In genomic region chr5:134740501-134741341, GRCm38 (mm10) we compare ENCODE assay signal across 8 mouse cellular contexts. TPM values are rescaled to one million over a fixed set of nuclear protein-coding genes. Genes with fewer than 3 reads are reported as not detected.
DNase-seq lines count a peak whose midpoint lies in the region; ATAC-seq and TF ChIP-seq lines count a peak whose summit lies in the region.

No protein-coding gene starts in this region.

- peak overlapping the region; percentile 17; the same call in 1 of the 2 replicates for H3K27ac ChIP-seq in forebrain, embryonic 10.5 days
- no peak overlapping the region for H3K27ac ChIP-seq in forebrain, embryonic 12.5 days
- H3K27ac ChIP-seq in heart, embryonic 15.5 days = peak overlapping the region; percentile 43
- H3K27ac ChIP-seq in limb, embryonic 10.5 days = 0 out of 2 replicates have a peak overlapping the region, but pooled peaks have one; percentile 32
- H3K27ac ChIP-seq in neural tube, embryonic 15.5 days (replicated peaks) = no peak overlapping the region
- H3K27ac ChIP-seq in cerebellum, adult 2 months (ENCODE audit: insufficient read depth, low read length) = no peak overlapping the region

- WGBS in forebrain, embryonic 10.5 days = 67% methylated on average over 11 of the region's 11 CpGs
- WGBS in forebrain, embryonic 12.5 days = 70% methylated on average over 11 of the region's 11 CpGs
- 56% methylated on average over 11 of the region's 11 CpGs for WGBS in heart, embryonic 15.5 days
- WGBS in limb, embryonic 10.5 days = 64% methylated on average over 11 of the region's 11 CpGs
- WGBS in neural tube, embryonic 15.5 days = 45% methylated on average over 11 of the region's 11 CpGs
- WGBS in cerebellum, adult 2 months = 41% methylated on average over 11 of the region's 11 CpGs

- no peak overlapping the region for H3K4me3 ChIP-seq in forebrain, embryonic 10.5 days
- no peak overlapping the region for H3K4me3 ChIP-seq in forebrain, embryonic 12.5 days (replicated peaks)
- no peak overlapping the region for H3K4me3 ChIP-seq in heart, embryonic 15.5 days
- no peak overlapping the region for H3K4me3 ChIP-seq in limb, embryonic 10.5 days
- no peak overlapping the region for H3K4me3 ChIP-seq in neural tube, embryonic 15.5 days (replicated peaks)
- H3K4me3 ChIP-seq in cerebellum, adult 2 months (replicated peaks; ENCODE audit: insufficient read depth, low read depth, low read length) = no peak overlapping the region

- no peaks in the 10 kb centered on the region for H3K36me3 ChIP-seq in forebrain, embryonic 10.5 days (replicated peaks)
- H3K36me3 ChIP-seq in forebrain, embryonic 12.5 days (replicated peaks) = no peaks in the 10 kb centered on the region
- no peaks in the 10 kb centered on the region for H3K36me3 ChIP-seq in heart, embryonic 15.5 days
- H3K36me3 ChIP-seq in limb, embryonic 10.5 days = no peaks in the 10 kb centered on the region
- H3K36me3 ChIP-seq in neural tube, embryonic 15.5 days = no peaks in the 10 kb centered on the region

- H3K9ac ChIP-seq in forebrain, embryonic 12.5 days = no peak overlapping the region
- no peak overlapping the region for H3K9ac ChIP-seq in heart, embryonic 15.5 days
- H3K9ac ChIP-seq in neural tube, embryonic 15.5 days (replicated peaks) = no peak overlapping the region

- no peak for TF ChIP-seq CTCF in cerebellum, adult 2 months (IDR thresholded peaks at IDR 0.05; ENCODE audit: borderline replicate concordance, insufficient read depth, low read depth, low read length)

- H3K4me1 ChIP-seq in forebrain, embryonic 10.5 days = peaks cover 32% of the 10 kb centered on the region
- peaks cover 18% of the 10 kb centered on the region for H3K4me1 ChIP-seq in forebrain, embryonic 12.5 days
- peaks cover 25% of the 10 kb centered on the region for H3K4me1 ChIP-seq in heart, embryonic 15.5 days (replicated peaks)
- H3K4me1 ChIP-seq in limb, embryonic 10.5 days = peaks cover 27% of the 10 kb centered on the region
- peaks cover 18% of the 10 kb centered on the region for H3K4me1 ChIP-seq in neural tube, embryonic 15.5 days
- H3K4me1 ChIP-seq in cerebellum, adult 2 months (ENCODE audit: control insufficient read depth, insufficient read depth, low read length) = no peaks in the 10 kb centered on the region

- ATAC-seq in forebrain, embryonic 12.5 days (ENCODE audit: low FRiP score) = no peak
- ATAC-seq in heart, embryonic 15.5 days (replicated peaks; ENCODE audit: insufficient number of reproducible peaks, insufficient read depth, low FRiP score, low read depth) = peak; percentile 40
- ATAC-seq in neural tube, embryonic 15.5 days (ENCODE audit: low FRiP score) = no peak

- DNase-seq in forebrain, embryonic 10.5 days (ENCODE audit: extremely low spot score, low spot score) = no peak
- DNase-seq in ZHBTc4 (ENCODE audit: low read depth, low spot score) = peak; percentile 32
- no peak for DNase-seq in limb, embryonic 10.5 days (ENCODE audit: low spot score)
- DNase-seq in cerebellum, adult 2 months = no peak
- DNase-seq in adrenal gland, adult 8-10 months = no peak

- no peak overlapping the region for H3K4me2 ChIP-seq in forebrain, embryonic 12.5 days
- H3K4me2 ChIP-seq in heart, embryonic 15.5 days = no peak overlapping the region
- no peak overlapping the region for H3K4me2 ChIP-seq in neural tube, embryonic 15.5 days

- peaks cover 44% of the 10 kb centered on the region for H3K27me3 ChIP-seq in forebrain, embryonic 10.5 days (ENCODE audit: poor library complexity, severe bottlenecking)
- peaks cover 21% of the 10 kb centered on the region for H3K27me3 ChIP-seq in forebrain, embryonic 12.5 days
- H3K27me3 ChIP-seq in heart, embryonic 15.5 days = peaks cover 11% of the 10 kb centered on the region
- peaks cover 36% of the 10 kb centered on the region for H3K27me3 ChIP-seq in limb, embryonic 10.5 days (ENCODE audit: low read depth, poor library complexity, severe bottlenecking)
- no peaks in the 10 kb centered on the region for H3K27me3 ChIP-seq in neural tube, embryonic 15.5 days (replicated peaks)
- H3K27me3 ChIP-seq in cerebellum, adult 2 months (ENCODE audit: control insufficient read depth, insufficient read depth, low read length) = no peaks in the 10 kb centered on the region

- TF ChIP-seq POLR2A in cerebellum, adult 2 months (IDR thresholded peaks at IDR 0.05; ENCODE audit: borderline replicate concordance, insufficient read depth, low read length) = no peak

- no peaks in the 10 kb centered on the region for H3K9me3 ChIP-seq in forebrain, embryonic 10.5 days
- H3K9me3 ChIP-seq in forebrain, embryonic 12.5 days = no peaks in the 10 kb centered on the region
- no peaks in the 10 kb centered on the region for H3K9me3 ChIP-seq in heart, embryonic 15.5 days (replicated peaks)
- H3K9me3 ChIP-seq in limb, embryonic 10.5 days (replicated peaks) = no peaks in the 10 kb centered on the region
- H3K9me3 ChIP-seq in neural tube, embryonic 15.5 days (replicated peaks) = no peaks in the 10 kb centered on the region

RNA-seq across cellular contexts. Expression of gene Eln, which starts 6.4 kb away (rescaled TPM):
- 1.3 TPM in 2 replicates for polyA plus RNA-seq in forebrain, embryonic 10.5 days (2016; fragmentation: Nextera tagmentation; extraction: Ambion mirVana)
- 3.7 and 3.9 TPM in 2 replicates for polyA plus RNA-seq in forebrain, embryonic 12.5 days (2016; fragmentation: Nextera tagmentation; extraction: Ambion mirVana)
- 683 and 1,118 TPM in 2 replicates for polyA plus RNA-seq in heart, embryonic 15.5 days (2015; fragmentation: Nextera tagmentation; extraction: Ambion mirVana)
- 1.0 and 4.2 TPM in 2 replicates for polyA plus RNA-seq in limb, embryonic 10.5 days (2016; fragmentation: Nextera tagmentation; extraction: Ambion mirVana)
- polyA plus RNA-seq in neural tube, embryonic 15.5 days (2015; fragmentation: Nextera tagmentation; extraction: Ambion mirVana) = 25.8 and 51.6 TPM in 2 replicates
- 7.5 and 8.1 TPM in 2 replicates for polyA plus RNA-seq in cerebellum, adult 2 months (2012; rRNA removed)
- 10 to 100 TPM in 2 of 4 experiments, 1 to 10 TPM in 2; 6.8 to 12.7 (median 9.7) TPM for total RNA-seq in adrenal gland, adult 8-10 months (2022)

RNA-seq across cellular contexts. Expression of gene Limk1, which starts 52.3 kb away (rescaled TPM):
- 6.2 and 7.1 TPM in 2 replicates for polyA plus RNA-seq in forebrain, embryonic 10.5 days (2016; fragmentation: Nextera tagmentation; extraction: Ambion mirVana)
- polyA plus RNA-seq in forebrain, embryonic 12.5 days (2016; fragmentation: Nextera tagmentation; extraction: Ambion mirVana) = 14.5 and 17.3 TPM in 2 replicates
- 3.3 and 5.4 TPM in 2 replicates for polyA plus RNA-seq in heart, embryonic 15.5 days (2015; fragmentation: Nextera tagmentation; extraction: Ambion mirVana)
- 4.4 and 5.3 TPM in 2 replicates for polyA plus RNA-seq in limb, embryonic 10.5 days (2016; fragmentation: Nextera tagmentation; extraction: Ambion mirVana)
- polyA plus RNA-seq in neural tube, embryonic 15.5 days (2015; fragmentation: Nextera tagmentation; extraction: Ambion mirVana) = 22.7 and 27.1 TPM in 2 replicates
- polyA plus RNA-seq in cerebellum, adult 2 months (2012; rRNA removed) = 78.7 and 99.2 TPM in 2 replicates
- total RNA-seq in adrenal gland, adult 8-10 months (2022) = 10 to 100 TPM; 22.4 to 25.4 (median 23.7) TPM

Comparison
In these comparisons a context has a peak if more than half of its experiments do, and no peak if none do; other contexts are left out.
1. H3K27ac ChIP-seq: peak in forebrain, embryonic 10.5 days (single experiment), heart, embryonic 15.5 days (single experiment) and limb, embryonic 10.5 days (single experiment); none in forebrain, embryonic 12.5 days (single experiment), neural tube, embryonic 15.5 days (single experiment) and cerebellum, adult 2 months (single experiment).
2. RNA of gene Eln, which starts 6.4 kb away (polyA plus RNA-seq): 683 to 1,118 TPM in heart, embryonic 15.5 days; 25.8 to 51.6 TPM in neural tube, embryonic 15.5 days, 7.5 to 8.1 TPM in cerebellum, adult 2 months, 1.0 to 4.2 TPM in limb, embryonic 10.5 days, 3.7 to 3.9 TPM in forebrain, embryonic 12.5 days and 1.3 TPM in forebrain, embryonic 10.5 days; every median in the first group is over 10 times any median in the second.